9 mouse cellular contexts compared by ENCODE assay signal in genomic region chr2:162660231-162660940, GRCm38 (mm10). TPM values are rescaled to one million over a fixed set of nuclear protein-coding genes. Genes with fewer than 3 reads are reported as not detected.
DNase-seq lines count a peak whose midpoint lies in the region; ATAC-seq and TF ChIP-seq lines count a peak whose summit lies in the region.
"Had no signal": no experiment of that assay in that cellular context is flagged by ENCODE, and none has a peak within 500 bp of the region (broad histone marks: within the 10 kb centered on the region; RNA-seq: fewer than 3 reads in every experiment).

No protein-coding gene starts in this region.

- no peak overlapping the region for H3K27ac ChIP-seq in ES-Bruce4 (ENCODE audit: insufficient read depth, low read length)
- H3K27ac ChIP-seq in forebrain, embryonic 10.5 days: peak overlapping the region; percentile 51
- no peak overlapping the region for H3K27ac ChIP-seq in intestine, postnatal 0 days (ENCODE audit: low read depth, low read length)

- intact Hi-C loops in gastrocnemius, postnatal 14 days (cut with DNase I; ENCODE audit: low total_unique reads): no loop called here

- H3K27me3 ChIP-seq in ES-Bruce4 (ENCODE audit: control insufficient read depth, insufficient read depth, low read length, poor library complexity, severe bottlenecking): peaks cover 18% of the 10 kb centered on the region
- peaks cover 89% of the 10 kb centered on the region for H3K27me3 ChIP-seq in forebrain, embryonic 10.5 days (ENCODE audit: poor library complexity, severe bottlenecking)
- H3K27me3 ChIP-seq in intestine, postnatal 0 days (replicated peaks; ENCODE audit: control insufficient read depth, insufficient read depth, low read length): peaks cover 43% of the 10 kb centered on the region

- no peaks in the 10 kb centered on the region for H3K36me3 ChIP-seq in ES-Bruce4 (ENCODE audit: control insufficient read depth, insufficient read depth, low read length, poor library complexity, severe bottlenecking)
- no peaks in the 10 kb centered on the region for H3K36me3 ChIP-seq in forebrain, embryonic 10.5 days (replicated peaks)
- H3K36me3 ChIP-seq in intestine, postnatal 0 days (ENCODE audit: control insufficient read depth, insufficient read depth): no peaks in the 10 kb centered on the region
- H3K36me3 ChIP-seq: G1E had no signal

- H3K4me3 ChIP-seq in ES-Bruce4 (ENCODE audit: low read depth, low read length): peak overlapping the region; percentile 80
- peak overlapping the region; percentile 69 for H3K4me3 ChIP-seq in forebrain, embryonic 10.5 days
- H3K4me3 ChIP-seq in intestine, postnatal 0 days (ENCODE audit: low read depth, low read length): peak overlapping the region; percentile 43

- ATAC-seq in intestine, postnatal 0 days: no peak
- ATAC-seq in megakaryocyte, adult 5-6 weeks (ENCODE audit: poor library complexity, severe bottlenecking): no peak

- WGBS in forebrain, embryonic 10.5 days: under 1% methylated on average over 57 of the region's 57 CpGs
- WGBS in intestine, postnatal 0 days: under 1% methylated on average over 47 of the region's 57 CpGs

- no peak for TF ChIP-seq POLR2A in ES-Bruce4 (IDR thresholded peaks at IDR 0.05; ENCODE audit: insufficient read depth, low read length)

- no peak for TF ChIP-seq CTCF in ES-Bruce4 (IDR thresholded peaks at IDR 0.05; ENCODE audit: low read depth, low read length)
- TF ChIP-seq CTCF in intestine, postnatal 0 days (IDR thresholded peaks at IDR 0.05; ENCODE audit: low read depth): no peak

- peak overlapping the region; percentile 84 for H3K9ac ChIP-seq in ES-Bruce4 (ENCODE audit: low read depth, poor library complexity, severe bottlenecking)
- H3K9ac ChIP-seq in intestine, postnatal 0 days (ENCODE audit: low read depth, low read length): no peak overlapping the region

- peak overlapping the region; percentile 77 for H3K4me2 ChIP-seq in intestine, postnatal 0 days (replicated peaks; ENCODE audit: low read depth)

- no peak for TF ChIP-seq EP300 in ES-Bruce4 (IDR thresholded peaks at IDR 0.05; ENCODE audit: insufficient read depth, low read depth, low read length)

- H3K9me3 ChIP-seq in ES-Bruce4 (replicated peaks; ENCODE audit: control insufficient read depth, insufficient read depth, low read length, poor library complexity, severe bottlenecking): no peaks in the 10 kb centered on the region
- H3K9me3 ChIP-seq in forebrain, embryonic 10.5 days: no peaks in the 10 kb centered on the region
- H3K9me3 ChIP-seq in intestine, postnatal 0 days (ENCODE audit: control insufficient read depth): no peaks in the 10 kb centered on the region

- peak; percentile 19 for DNase-seq in gastrocnemius, postnatal 10 days
- no peak for DNase-seq in gastrocnemius, postnatal 14 days
- DNase-seq in forebrain, embryonic 10.5 days (ENCODE audit: extremely low spot score, low spot score): peak; percentile 36
- DNase-seq in neural tube, embryonic 10.5 days (ENCODE audit: extremely low spot score, low spot score): peak; percentile 57
- no peak for DNase-seq in thymus, postnatal 0 days (ENCODE audit: low spot score)

- no peaks in the 10 kb centered on the region for H3K4me1 ChIP-seq in ES-Bruce4 (ENCODE audit: control insufficient read depth, insufficient read depth, low read length)
- H3K4me1 ChIP-seq in forebrain, embryonic 10.5 days: peaks cover 54% of the 10 kb centered on the region
- H3K4me1 ChIP-seq in intestine, postnatal 0 days (replicated peaks; ENCODE audit: control insufficient read depth, insufficient read depth, low read length): no peaks in the 10 kb centered on the region

RNA-seq across cellular contexts. Expression of gene Ptprt, which starts 0.6 kb away (rescaled TPM):
- total RNA-seq in gastrocnemius, postnatal 10 days (2021): 1 to 10 TPM in 1 of 2 experiments, under 1 TPM in 1; 0.96 to 1.3 TPM
- under 1 TPM; 0.84 to 1.00 TPM for total RNA-seq in gastrocnemius, postnatal 14 days (2021)
- 4.3 and 5.1 TPM in 2 replicates for polyA plus RNA-seq in ES-Bruce4 (2011; ENCODE audit: insufficient read depth, insufficient read length, low read depth, missing spikeins)
- 0.48 and 0.87 TPM in 2 replicates for polyA plus RNA-seq in forebrain, embryonic 10.5 days (2016; fragmentation: Nextera tagmentation; extraction: Ambion mirVana)
- 0.50 and 0.59 TPM in 2 replicates for polyA plus RNA-seq in intestine, postnatal 0 days (2015; fragmentation: Nextera tagmentation; extraction: Ambion mirVana)
- total RNA-seq in megakaryocyte, adult 5-6 weeks (2015): 0.07 TPM in 1 of 2 replicates, not detected in the other
- total RNA-seq in megakaryocyte, adult 5-6 weeks (2017): not detected in 2 replicates
- 1.5 and 1.7 TPM in 2 replicates for polyA plus RNA-seq in thymus, postnatal 0 days (2015; fragmentation: Nextera tagmentation; extraction: Ambion mirVana)
- polyA plus RNA-seq: G1E had no signal

Comparison
In these comparisons a context has a peak if more than half of its experiments do, and no peak if none do; other contexts are left out.
1. DNase-seq: peak in gastrocnemius, postnatal 10 days (single experiment), forebrain, embryonic 10.5 days (single experiment) and neural tube, embryonic 10.5 days (single experiment); none in gastrocnemius, postnatal 14 days (single experiment) and thymus, postnatal 0 days (single experiment).
2. Peak in every context shown above with its lines, with median percentiles within 50 percentile points of each other: H3K4me3 ChIP-seq.